Mouse (Mus musculus): ENCODE measurements around the gene Usp31.

The Usp31 gene

GRCm38 (mm10) chr7:121707073-121707667 lies at the start of gene Usp31:
Usp31 (minus strand) TSS chr7:121707253.
- DNase-seq (ENCODE audit: inconsistent age in 2 of 2, low spot score in 1 of 2) = peak; percentile 96 to 97

- DNase-seq (ENCODE audit: inconsistent age in 2 of 2, low spot score in 1 of 2) = no peak
Observed at GRCm38 (mm10) chr7:121754748-121755147, 47.7 kb upstream of the Usp31 start.

GRCm38 (mm10) chr7:121750244-121750643 lies 43.2 kb upstream of the Usp31 start:
- DNase-seq (ENCODE audit: inconsistent age in 2 of 2, low spot score in 1 of 2) = no peak

- DNase-seq (ENCODE audit: inconsistent age in 2 of 2, low spot score in 1 of 2) = peak in 1 of 2 experiments; percentile 16
Observed at GRCm38 (mm10) chr7:121737511-121738415, 30.7 kb upstream of the Usp31 start.

- DNase-seq (ENCODE audit: inconsistent age in 2 of 2, low spot score in 1 of 2) = peak; percentile 78 to 94
Observed at GRCm38 (mm10) chr7:121734171-121734831, 27.2 kb upstream of the Usp31 start, which contains the start of gene Scnn1g. Scnn1g (plus strand) TSS chr7:121734479.

GRCm38 (mm10) chr7:121730225-121730624 lies 23.2 kb upstream of the Usp31 start:
- peak; percentile 18 to 70 for DNase-seq (ENCODE audit: inconsistent age in 2 of 2, low spot score in 1 of 2)

- no peak for DNase-seq (ENCODE audit: inconsistent age in 2 of 2, low spot score in 1 of 2)
Observed at GRCm38 (mm10) chr7:121717031-121717430, 10.0 kb upstream of the Usp31 start.

GRCm38 (mm10) chr7:121711171-121711570 lies 4.1 kb upstream of the Usp31 start:
- DNase-seq (ENCODE audit: inconsistent age in 2 of 2, low spot score in 1 of 2) = no peak

- DNase-seq (ENCODE audit: inconsistent age in 2 of 2, low spot score in 1 of 2) = peak; percentile 65 to 86
Observed at GRCm38 (mm10) chr7:121706411-121707072, 511 bp downstream of the Usp31 start.

- no peak for DNase-seq (ENCODE audit: inconsistent age in 2 of 2, low spot score in 1 of 2)
Observed at GRCm38 (mm10) chr7:121705051-121705450, 2.0 kb downstream of the Usp31 start.

- no peak for DNase-seq (ENCODE audit: inconsistent age in 2 of 2, low spot score in 1 of 2)
Observed at GRCm38 (mm10) chr7:121701983-121702382, 5.1 kb downstream of the Usp31 start.

- DNase-seq (ENCODE audit: inconsistent age in 2 of 2, low spot score in 1 of 2) = no peak
Observed at GRCm38 (mm10) chr7:121700480-121700879, 6.6 kb downstream of the Usp31 start.

GRCm38 (mm10) chr7:121699218-121699617 lies 7.8 kb downstream of the Usp31 start:
- DNase-seq (ENCODE audit: inconsistent age in 2 of 2, low spot score in 1 of 2) = no peak

- DNase-seq (ENCODE audit: inconsistent age in 2 of 2, low spot score in 1 of 2) = peak in 1 of 2 experiments; percentile 30
Observed at GRCm38 (mm10) chr7:121697574-121697973, 9.5 kb downstream of the Usp31 start.

GRCm38 (mm10) chr7:121697170-121697569 lies 9.9 kb downstream of the Usp31 start:
- DNase-seq (ENCODE audit: inconsistent age in 2 of 2, low spot score in 1 of 2) = peak in 1 of 2 experiments; percentile 40

- DNase-seq (ENCODE audit: inconsistent age in 2 of 2, low spot score in 1 of 2) = no peak
Observed at GRCm38 (mm10) chr7:121691803-121692202, 15.2 kb downstream of the Usp31 start.

- DNase-seq (ENCODE audit: inconsistent age in 2 of 2, low spot score in 1 of 2) = no peak
Observed at GRCm38 (mm10) chr7:121689338-121689737, 17.7 kb downstream of the Usp31 start.

GRCm38 (mm10) chr7:121685140-121685984 lies 21.7 kb downstream of the Usp31 start:
- DNase-seq (ENCODE audit: inconsistent age in 2 of 2, low spot score in 1 of 2) = no peak

- DNase-seq (ENCODE audit: inconsistent age in 2 of 2, low spot score in 1 of 2) = no peak
Observed at GRCm38 (mm10) chr7:121681191-121681590, 25.9 kb downstream of the Usp31 start.

GRCm38 (mm10) chr7:121677105-121677753 lies 29.8 kb downstream of the Usp31 start:
- peak; percentile 23 to 40 for DNase-seq (ENCODE audit: inconsistent age in 2 of 2, low spot score in 1 of 2)

Data from adrenal gland, adult (tissue).